Mouse (Mus musculus): ENCODE results near the gene Thrb.

Thrb gene

DNA sequence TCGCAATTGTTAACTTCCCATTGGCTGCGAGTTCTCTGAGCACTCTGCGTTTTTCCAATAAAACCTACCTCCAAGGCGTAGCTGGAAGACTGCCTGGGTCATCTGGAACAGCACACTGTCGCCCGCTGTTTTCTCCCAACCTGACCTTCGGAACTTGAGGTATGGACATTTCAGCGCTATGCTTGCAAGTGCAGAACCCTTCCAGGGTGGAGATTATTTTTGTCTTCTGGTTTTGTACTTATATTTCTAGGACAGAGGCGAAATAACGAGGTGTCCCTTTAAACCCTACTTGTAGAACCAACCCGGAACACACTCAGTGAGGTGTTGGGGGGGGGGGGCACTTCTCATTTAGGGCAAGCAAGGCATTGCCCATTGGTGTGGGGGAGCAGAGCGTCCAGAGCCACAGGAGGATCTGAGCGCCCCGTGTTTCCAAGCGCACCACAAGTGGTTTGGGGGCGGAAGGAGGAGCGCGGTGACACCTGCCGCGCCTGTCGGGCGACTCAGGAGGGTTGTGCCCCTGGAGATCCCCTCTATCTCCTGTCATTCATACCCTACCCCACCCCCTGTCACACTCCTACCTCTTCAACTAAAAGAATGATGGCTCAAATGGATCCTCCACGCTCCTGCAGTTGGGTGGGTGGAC, at the start of gene Thrb:
Gene Thrb (plus strand): TSS at position 576 of the 643 bp plus-strand sequence.
- ATAC-seq (ENCODE audit: insufficient number of reproducible peaks, low FRiP score, low TSS enrichment): peak; percentile 23

DNA sequence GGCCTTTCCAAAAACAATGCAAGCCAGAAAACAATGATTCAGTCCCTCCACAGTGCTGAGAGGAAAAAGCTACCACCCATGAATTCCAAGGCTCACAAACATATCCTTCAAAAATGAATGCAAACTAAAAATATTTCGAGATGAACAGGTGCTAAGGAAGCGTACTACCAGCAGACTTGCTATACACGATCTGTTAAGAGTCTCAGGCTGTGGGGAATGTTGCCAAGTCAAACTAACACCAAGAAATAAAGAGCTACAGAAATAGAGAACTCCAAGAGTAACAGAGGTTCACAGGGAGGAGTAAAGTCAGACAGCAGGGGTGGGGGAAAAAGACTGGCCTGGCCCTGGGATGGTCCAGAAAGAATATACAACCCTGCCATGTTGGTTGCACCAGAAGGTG, 38.4 kb upstream of the Thrb start:
- ATAC-seq (ENCODE audit: insufficient number of reproducible peaks, low FRiP score, low TSS enrichment): no peak

DNA sequence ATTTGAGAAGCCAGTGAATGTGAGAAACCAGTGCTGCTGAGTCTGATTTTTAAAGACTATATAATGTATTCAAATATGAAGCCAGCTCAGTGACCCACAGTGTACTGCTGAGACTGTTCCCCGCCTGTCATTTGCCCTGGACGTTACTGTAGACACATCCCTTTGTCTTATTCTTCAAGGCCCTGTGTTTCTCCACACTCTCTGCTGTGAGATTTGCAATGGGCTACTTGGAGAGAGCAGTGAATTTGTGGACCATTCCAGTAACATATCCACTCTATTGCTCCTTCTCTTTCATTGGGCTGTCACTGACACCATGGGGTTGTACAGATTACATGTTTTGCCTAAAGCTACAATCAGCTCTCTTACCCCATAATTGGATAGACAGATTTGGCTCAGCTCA, 36.1 kb upstream of the Thrb start:
- no peak for ATAC-seq (ENCODE audit: insufficient number of reproducible peaks, low FRiP score, low TSS enrichment)

DNA sequence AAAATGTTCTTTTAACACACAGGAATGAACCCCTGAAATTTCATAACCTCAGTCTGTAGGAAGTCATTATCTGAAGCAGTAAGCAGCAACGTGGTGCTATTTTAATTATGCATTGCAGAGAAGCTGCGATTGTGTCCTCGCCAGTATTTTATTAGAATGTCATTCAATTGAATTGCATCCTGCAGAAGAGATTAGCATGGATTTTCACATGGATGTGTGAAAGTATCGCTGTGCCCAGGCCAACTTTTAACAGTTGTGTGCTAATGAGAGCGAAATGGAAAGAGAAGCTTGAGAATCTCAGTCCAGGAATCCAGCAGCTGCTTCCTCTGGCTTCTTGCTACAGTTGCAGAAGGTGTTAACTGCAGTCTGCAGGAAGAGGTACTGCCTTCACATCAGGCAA, 30.8 kb upstream of the Thrb start:
- no peak for ATAC-seq (ENCODE audit: insufficient number of reproducible peaks, low FRiP score, low TSS enrichment)

DNA sequence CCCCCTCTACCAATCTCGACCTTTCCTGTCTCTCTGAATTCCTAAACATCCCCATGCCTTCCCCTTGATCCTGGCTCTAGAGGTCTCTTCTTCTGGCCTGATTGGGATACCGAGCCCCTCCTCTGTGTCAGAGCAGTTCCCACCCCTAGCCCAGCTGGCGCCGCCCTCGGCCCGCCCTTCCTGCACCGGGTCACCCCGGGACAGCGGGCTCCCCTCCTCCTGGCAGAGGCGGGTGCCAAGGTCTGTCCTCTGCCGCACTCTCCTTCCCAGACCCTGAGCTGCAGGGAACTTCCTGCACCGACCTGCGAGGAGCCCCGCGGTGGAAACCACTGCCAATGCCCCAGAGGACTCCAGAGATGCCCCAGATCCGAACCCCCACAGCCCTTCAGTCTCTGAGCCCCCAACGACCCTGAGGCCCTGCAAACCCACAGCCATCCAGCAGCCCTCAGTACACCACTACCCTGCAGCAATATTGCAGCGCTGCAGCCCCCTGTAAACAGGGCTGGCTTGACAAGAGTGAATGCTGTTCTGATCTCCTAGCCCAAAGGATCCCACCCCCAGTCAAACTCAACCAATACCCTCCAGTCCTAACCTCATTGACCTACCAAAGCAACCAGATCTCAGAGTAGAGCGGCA, 27.1 kb upstream of the Thrb start:
- peak; percentile 26; the same call in 1 of the 2 replicates for ATAC-seq (ENCODE audit: insufficient number of reproducible peaks, low FRiP score, low TSS enrichment)

DNA sequence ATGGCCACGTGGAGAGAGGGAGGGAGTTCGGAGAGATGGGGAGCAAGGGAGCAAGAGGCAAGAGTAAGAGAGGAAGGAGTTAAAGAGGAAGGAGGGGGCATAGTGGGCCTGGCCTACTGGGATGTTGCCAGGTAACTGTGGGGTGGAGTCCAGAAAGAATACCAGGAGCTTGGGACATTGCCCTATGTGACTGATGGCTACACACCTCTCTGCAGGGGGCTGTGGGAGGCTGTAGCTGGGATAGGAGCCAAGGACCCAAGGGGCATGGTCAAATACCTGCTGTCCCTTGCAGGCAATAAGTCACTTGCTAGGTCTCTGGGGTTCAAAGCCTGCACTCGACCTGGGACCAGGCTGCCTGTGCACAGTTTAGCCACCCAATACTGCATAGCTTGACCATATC, 23.1 kb upstream of the Thrb start:
- ATAC-seq (ENCODE audit: insufficient number of reproducible peaks, low FRiP score, low TSS enrichment): no peak

DNA sequence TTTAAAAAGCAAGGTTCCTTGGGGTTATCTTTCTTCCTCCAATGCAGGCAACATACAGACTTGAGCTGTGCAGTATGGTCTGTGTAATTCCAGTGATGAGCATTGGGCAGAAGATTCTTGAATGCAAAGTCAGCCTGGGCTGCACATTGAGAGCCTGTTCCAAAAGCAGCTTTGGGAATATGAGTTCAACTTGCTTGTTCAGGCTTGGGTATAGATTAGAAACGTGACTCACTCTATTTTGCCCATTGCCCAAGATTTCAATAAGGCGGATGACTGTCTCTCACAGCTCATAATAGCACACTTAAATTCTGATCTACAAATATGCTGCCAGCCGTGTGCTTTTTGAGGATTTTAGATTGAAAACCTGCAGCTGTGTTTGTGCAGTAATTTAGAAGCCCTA, 18.3 kb upstream of the Thrb start:
- no peak for ATAC-seq (ENCODE audit: insufficient number of reproducible peaks, low FRiP score, low TSS enrichment)

DNA sequence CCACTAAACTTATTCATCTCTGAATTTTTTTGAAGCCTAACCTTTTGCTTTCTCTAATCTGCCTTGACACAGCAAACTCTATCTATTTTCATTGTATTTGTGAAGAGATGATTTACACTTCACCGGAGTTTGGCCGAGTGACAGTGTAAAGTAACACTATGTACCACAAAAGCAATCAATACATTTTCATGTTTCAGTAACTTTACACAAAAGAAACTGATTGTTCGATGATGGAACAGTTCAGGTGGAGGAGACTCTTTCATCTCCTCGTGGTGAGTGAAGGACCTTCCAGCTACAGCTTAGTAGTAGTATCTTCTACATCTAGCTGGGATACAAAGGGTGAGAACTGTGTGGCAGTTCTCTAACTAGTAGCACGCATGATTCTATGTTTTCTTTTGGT, 5.0 kb upstream of the Thrb start:
- no peak for ATAC-seq (ENCODE audit: insufficient number of reproducible peaks, low FRiP score, low TSS enrichment)

DNA sequence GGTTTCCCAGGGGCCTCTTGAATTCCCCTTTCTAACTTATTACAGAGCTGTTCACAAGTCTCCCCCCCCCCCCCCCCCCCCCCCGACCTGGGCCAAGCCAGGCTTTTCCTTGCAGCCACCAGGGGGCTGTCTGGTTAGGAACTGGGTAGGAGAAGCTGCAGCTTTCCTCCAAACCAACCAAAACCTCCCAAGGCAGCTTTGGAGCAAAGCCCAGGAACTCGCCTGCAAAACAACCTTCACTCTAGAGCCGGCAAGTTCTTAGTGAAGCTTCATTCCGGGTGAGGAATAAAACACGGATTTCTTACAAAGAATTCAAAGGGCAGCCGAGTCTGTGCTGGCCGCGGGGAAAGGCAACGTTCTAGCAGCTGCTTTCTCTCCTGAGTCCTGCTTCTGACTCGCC, 1.0 kb upstream of the Thrb start:
- ATAC-seq (ENCODE audit: insufficient number of reproducible peaks, low FRiP score, low TSS enrichment): peak; percentile 64

DNA sequence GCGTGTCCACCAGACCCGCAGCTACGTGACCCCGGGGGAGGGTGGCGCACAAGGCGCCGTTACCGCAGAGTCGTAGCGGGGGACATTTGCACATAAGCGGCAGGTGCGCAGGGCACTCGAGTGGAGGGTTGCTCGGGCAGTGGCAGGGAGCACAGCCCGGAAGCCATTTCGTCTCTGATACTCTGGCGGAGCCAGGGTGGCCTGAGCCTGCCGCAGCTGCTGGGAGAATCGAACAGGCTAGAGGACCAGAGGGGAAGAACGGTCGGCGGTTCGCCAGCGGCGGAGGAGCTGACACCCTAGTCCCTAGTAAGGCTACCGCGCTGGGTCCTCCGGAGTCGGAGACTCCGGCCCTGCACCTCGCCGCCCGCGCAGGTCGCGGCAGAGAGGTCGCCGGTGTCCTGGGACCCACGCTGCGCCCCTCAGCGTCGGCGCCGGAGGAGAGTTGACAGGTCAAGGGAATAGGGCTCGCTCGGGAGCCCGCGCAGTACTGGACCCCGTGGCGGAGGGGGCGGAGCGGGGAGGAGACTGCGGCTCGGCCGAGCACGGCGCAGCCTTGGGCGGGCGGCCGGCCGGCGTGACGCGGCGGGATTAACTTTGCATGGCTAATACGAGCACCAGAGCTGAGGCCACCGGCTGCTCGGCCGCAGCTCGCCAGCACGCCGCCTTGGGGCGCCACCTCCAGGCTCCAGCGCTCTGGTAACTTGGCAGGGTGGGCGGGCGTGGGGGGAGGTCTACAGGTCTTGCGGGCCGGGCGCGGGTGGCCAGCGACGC, 453 bp downstream of the Thrb start:
- ATAC-seq (ENCODE audit: insufficient number of reproducible peaks, low FRiP score, low TSS enrichment): peak; percentile 76

DNA sequence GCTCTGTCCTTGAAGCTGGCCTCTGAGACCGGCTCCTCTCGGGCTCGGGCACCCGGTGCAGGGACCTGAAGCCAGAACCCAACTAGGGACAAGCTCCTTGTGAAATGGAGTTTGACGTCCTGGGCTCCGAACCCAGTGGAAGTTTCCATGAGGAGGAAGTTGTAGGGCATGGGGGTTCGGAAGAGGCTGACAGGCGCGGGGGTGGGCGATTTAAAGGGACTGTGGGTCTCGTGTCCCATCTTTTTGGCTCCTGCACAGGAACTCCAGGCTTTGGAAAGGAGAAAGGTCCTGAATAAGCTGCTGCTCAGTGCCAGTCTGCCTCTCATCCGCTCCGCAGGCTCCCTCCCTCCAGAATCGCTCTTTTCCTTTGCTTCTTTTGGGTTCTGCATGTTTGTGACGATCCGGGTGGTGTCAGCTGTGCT, 1.1 kb downstream of the Thrb start:
- peak; percentile 38; the same call in 1 of the 2 replicates for ATAC-seq (ENCODE audit: insufficient number of reproducible peaks, low FRiP score, low TSS enrichment)

DNA sequence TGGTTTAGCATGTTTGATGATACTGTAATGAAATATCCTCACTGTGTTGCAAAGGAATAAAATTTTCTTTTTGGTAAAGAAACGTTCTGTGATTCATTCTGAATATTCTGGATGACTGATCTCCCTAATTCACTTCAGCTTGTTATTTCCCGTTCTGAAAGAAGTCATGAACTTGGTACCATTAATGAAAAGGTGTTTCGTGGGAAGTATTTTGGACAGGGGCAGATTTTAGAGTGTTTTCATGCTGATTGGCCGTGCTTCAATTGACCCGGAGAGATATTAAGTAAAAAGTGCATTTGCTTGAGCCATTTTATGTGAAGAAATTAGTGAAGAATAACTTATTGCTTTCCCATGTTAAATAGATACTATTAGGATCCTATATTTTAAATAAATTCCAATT, 2.0 kb downstream of the Thrb start:
- ATAC-seq (ENCODE audit: insufficient number of reproducible peaks, low FRiP score, low TSS enrichment): no peak

DNA sequence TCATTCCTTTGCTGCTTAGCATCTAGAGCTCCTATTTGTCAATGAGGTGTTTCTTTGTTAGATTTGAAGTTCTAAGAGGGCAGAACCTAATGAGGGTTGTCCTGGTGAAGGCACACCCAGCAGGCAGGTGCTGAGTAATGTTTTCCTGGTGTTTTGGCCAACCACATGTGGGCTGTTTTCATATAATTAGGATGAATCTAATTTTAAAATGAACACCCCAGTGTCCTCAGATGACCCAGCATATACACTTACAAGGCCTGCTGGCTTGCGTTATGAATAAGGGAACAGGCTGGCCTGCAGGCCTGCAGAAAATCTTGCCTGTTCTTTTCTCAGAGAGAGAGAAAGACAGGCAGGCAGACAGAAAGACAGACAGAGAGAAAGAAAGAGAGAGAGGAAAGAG, 14.3 kb downstream of the Thrb start:
- no peak for ATAC-seq (ENCODE audit: insufficient number of reproducible peaks, low FRiP score, low TSS enrichment)

DNA sequence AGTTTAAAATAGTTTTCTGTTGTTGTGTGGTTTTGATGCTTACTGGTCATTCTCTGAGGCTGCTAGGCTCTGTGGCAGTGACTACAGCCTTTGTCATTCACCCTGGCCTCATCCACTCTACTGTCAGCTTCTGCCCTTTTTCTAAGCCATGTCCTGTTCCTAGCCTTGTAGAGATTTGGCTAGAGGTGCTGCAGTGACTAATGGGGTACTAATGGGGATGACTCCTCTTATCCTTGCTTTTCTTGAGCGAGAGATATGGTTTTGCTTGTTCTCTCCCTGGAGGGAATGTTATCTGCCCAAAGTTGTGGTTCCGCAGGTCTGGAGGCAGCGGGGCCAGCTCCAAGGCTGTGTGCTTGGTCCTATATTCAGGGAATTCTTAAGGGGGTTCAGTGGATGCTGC, 15.2 kb downstream of the Thrb start:
- no peak for ATAC-seq (ENCODE audit: insufficient number of reproducible peaks, low FRiP score, low TSS enrichment)

DNA sequence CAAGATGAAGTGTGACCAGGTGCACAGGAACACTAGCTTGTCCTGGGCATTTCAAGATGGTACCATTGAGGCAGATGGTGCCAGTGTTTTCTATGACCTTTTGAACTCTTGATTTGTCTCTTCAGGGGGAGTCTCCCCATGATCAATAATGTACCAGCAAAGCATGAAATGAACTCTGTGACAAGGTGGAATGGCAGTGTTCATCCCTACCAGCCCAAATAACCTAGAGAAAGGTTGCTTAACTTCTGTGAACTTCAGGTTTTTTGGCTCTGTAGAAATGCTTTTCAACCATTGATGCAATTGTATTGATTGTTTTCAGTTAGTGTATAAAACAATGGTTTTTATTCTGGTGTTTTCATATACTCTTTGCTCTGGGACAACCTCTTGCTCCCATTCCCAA, 21.4 kb downstream of the Thrb start:
- no peak for ATAC-seq (ENCODE audit: insufficient number of reproducible peaks, low FRiP score, low TSS enrichment)

DNA sequence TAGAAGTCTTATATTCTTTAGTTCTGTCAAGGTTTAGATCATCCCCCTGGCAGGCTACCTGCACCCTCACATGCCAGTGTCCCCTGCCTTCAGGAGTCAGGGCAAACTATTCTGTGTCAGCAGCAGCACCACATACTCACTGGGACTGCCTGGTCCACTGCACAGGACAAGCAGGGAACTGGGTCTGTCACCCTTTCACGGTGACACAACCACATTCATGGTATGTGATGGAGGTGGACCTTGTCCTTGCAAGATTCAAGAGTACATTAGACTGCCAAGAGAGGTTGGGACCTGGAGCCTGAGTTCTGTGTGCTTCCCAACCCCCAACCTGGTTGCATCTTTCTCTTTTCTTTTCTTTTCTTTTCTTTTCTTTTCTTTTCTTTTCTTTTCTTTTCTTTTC, 24.8 kb downstream of the Thrb start:
- no peak for ATAC-seq (ENCODE audit: insufficient number of reproducible peaks, low FRiP score, low TSS enrichment)

DNA sequence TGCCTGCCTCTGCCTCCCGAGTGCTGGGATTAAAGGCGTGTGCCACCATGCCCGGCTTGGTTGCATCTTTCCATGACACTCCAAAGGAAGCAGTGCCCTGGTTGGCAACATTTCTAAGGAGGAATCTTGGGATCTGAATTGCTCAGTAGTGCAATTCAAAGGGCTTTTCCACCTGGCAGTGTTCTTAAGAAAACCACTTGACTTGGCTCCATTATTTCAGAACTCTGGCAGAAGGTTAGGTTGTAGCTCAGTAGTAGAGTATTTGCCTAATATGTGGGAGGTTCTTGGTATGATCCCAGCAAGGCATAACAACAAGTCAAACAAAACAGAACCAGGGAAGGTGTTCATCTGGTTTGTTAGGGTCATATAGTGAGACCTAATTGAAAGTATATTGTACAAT, 25.4 kb downstream of the Thrb start:
- ATAC-seq (ENCODE audit: insufficient number of reproducible peaks, low FRiP score, low TSS enrichment): no peak

DNA sequence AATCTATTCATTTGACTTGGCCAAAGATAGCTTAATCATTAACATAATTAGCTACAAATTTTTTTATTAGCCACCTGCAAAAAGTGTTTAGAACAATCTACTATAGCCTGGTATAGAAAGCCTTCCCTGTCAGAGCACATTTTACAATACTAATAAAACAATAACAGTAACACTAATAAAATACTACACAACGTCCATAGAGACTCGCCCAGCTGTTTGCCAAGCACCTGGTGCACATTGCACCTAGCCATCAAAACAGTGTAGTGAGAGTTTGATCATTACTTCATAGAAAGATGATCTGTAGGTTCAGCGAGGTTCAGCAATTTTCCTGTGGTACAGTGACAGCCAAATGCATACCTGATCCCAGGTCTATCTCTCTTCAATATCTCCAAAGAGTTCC, 26.9 kb downstream of the Thrb start:
- no peak for ATAC-seq (ENCODE audit: insufficient number of reproducible peaks, low FRiP score, low TSS enrichment)

DNA sequence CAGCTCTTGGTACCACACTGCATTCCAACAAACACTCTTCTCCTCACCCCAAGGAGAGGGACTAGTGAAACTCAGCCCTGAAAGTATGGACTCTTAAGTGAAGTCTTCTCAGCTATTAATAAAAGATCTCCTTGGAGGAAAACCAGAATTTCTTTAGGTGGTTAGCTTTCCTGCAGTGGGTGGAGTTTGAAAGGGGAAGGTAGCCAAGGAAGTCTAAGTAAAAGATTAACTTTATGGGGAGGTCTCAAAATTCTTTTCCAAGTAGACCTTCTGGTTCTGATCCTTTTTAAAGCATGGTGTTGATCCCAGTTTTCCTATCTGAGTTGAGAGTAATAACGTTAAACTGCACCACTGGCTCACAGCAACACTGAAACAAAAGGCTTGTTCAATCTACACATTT, 31.2 kb downstream of the Thrb start:
- no peak for ATAC-seq (ENCODE audit: insufficient number of reproducible peaks, low FRiP score, low TSS enrichment)

DNA sequence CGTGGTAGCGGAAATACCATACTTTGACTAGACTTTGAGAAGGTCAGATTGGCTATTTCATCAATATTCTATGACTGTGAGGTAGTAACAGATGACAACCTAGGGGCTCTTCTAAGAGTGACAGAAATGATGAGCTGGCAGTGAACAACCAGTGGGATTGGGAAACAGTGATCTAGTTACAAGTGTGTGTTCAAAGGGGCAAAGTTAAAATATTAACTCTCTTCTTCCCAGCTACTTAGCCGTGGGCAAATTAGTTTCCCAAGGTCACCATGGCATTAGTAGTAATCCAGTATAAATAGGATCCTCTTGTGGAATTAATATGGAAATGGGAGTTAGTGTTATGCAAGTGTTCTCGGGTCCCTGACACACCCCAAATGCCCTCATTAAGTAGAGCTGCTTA, 35.5 kb downstream of the Thrb start:
- no peak for ATAC-seq (ENCODE audit: insufficient number of reproducible peaks, low FRiP score, low TSS enrichment)

DNA sequence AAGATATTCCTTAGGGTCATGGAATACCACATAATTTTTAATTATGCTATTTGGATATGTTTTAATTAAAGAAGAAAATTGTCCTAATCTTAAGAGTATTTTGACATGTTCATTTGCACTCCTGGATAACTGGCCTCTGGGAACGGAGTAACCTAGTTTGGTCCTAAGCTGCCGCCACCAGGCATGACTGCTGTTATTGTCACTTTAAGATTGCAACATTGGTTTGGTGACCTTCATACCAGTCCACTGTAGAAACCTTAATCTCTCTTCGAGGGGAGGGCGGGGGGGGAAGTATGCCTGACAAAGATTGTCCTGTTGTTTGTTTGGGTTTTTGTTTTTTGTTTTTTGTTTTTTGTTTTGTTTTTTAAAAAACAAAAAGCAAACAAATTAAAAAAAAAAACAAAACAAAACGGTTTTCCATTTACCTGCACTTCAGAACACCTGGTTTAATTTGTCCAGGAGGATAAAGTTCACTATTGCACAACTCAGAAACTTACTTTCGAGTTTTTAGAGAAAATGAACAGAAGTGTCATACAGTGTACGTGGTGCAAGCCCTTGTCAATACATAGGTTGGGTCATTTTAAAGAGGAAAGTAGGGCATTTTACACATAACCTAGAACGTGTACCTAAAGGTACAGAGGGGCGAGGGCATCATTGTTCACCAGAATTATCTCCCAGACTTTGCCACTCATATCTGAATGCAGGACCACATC, 38.0 kb downstream of the Thrb start:
- ATAC-seq (ENCODE audit: insufficient number of reproducible peaks, low FRiP score, low TSS enrichment): no peak
